Mouse (Mus musculus): Measurements from ENCODE around the gene Ap3b1. TPM values are rescaled to one million over a fixed set of nuclear protein-coding genes. Genes with fewer than 3 reads are reported as not detected.

The Ap3b1 gene
- polyA plus RNA-seq, 1 experiment from 2014 or later = 169 TPM

DNA sequence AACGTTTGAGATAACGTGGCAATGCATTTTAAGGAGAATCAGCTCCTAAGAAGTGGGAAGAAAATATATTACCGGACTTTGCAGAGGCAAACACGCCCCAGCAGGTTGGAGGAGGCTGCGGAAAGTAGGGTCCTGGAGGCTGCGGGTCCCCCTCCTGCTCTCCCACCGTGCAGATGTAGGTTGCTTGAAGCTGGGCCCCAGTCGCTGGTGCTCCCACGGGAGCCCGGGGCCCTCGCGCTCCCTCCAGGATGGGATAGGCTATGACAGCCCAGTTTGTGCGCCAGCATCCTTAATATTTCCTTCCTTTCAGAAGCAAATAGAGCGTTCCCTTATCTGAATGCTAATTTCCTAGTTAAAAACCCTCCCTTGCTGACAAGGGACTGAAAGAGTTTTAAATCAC is 236.5 kb downstream of the Ap3b1 start:
- WGBS (ENCODE audit: missing documents) = 10% methylated on average over 14 of the region's 14 CpGs
- H3K27ac ChIP-seq = no peak overlapping the region
- H3K36me3 ChIP-seq (ENCODE audit: inconsistent target) = no peaks in the 10 kb centered on the region
- H3K4me3 ChIP-seq (ENCODE audit: inconsistent target) = no peak overlapping the region
- no peaks in the 10 kb centered on the region for H3K79me2 ChIP-seq (ENCODE audit: inconsistent target)

DNA sequence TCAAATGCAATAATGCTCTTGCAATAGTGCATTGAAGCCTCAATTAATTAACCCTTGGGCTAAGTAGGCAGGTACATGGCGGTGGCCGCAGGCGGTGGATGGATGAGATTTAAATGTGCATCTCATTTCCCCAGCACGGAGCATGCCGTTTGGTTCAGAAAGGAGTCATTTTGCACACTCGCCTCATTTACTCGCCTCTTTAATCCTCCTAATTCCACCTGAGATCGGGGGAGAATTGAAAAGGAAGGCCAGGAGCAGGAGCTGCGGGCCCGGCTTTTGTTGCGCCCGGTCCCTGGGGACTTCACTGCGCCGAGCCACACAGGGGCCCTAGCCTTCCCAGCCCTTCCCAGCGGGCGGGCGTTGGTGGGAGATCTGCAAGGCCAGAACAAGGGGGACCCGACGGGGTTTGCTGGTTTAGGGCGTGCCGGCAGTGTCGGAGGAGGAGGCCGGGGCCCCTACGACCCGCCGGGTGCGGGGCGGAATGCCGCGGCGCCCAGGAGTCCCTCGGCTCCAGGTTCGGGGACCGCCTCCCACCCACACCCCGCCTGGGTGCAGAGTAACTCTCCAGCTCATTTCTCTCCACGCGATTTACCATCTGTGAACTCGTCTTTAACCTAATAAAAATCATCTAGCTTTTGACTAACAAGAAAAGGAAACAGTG is 237.1 kb downstream of the Ap3b1 start:
- H3K27ac ChIP-seq = no peak overlapping the region
- H3K36me3 ChIP-seq (ENCODE audit: inconsistent target) = no peaks in the 10 kb centered on the region
- H3K4me3 ChIP-seq (ENCODE audit: inconsistent target) = no peak overlapping the region
- WGBS (ENCODE audit: missing documents) = 6% methylated on average over 38 of the region's 38 CpGs
- no peaks in the 10 kb centered on the region for H3K79me2 ChIP-seq (ENCODE audit: inconsistent target)

GRCm38 (mm10) chr13:94596386-94597033 is 237.8 kb downstream of the Ap3b1 start:
- Histone ChIP-seq H3K36me3 (ENCODE audit: inconsistent target) (no peaks in the 10 kb centered on the region), H3K27ac (no peak overlapping the region), H3K79me2 (ENCODE audit: inconsistent target) (no peaks in the 10 kb centered on the region), H3K4me3 (ENCODE audit: inconsistent target) (no peak overlapping the region)
- WGBS (ENCODE audit: missing documents) = 8% methylated on average over 20 of the region's 20 CpGs

GRCm38 (mm10) chr13:94599718-94600117 is 241.0 kb downstream of the Ap3b1 start:
- Histone ChIP-seq H3K4me3 (ENCODE audit: inconsistent target) (no peak overlapping the region), H3K27ac (no peak overlapping the region), H3K79me2 (ENCODE audit: inconsistent target) (no peaks in the 10 kb centered on the region), H3K36me3 (ENCODE audit: inconsistent target) (no peaks in the 10 kb centered on the region)
- WGBS (ENCODE audit: missing documents) = 16% methylated on average over 8 of the region's 8 CpGs

DNA sequence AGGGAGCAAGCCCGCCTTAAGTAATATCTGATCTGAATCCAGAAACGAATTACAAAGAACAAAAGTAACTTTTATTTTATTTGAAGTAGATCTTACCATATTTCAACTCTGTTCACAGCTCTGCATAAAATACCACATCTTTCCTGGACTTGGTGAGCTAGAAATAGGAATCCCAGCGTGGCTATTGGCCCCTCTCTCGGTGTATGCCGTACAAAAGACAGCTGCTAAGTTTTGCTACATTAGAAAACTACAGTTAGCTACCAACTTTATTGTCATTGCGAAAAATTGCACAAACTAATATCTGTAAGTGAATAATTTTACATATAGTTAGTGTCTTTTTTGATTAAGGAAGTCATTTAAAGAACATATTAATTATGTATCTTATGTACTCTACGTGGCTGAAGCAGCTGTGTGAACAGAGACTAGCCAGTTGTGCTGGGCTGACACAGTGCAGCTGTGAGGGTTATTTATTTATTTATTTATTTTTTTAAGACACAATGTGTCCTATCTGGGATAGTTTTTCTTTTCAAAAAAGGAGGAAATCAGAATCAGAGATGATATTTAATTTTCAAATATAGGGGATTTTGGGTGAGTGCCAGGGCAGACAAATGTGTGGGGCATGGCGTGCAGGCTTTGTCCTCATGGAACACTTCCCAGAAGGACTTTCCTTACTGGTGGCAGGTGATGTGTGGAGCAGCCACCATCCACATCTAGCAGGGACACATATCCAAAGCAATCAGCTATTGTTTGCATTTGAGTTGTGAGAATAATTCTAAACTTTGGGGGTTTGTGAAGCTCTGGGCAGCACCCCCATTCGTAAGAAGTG is 248.5 kb downstream of the Ap3b1 start:
- H3K27ac ChIP-seq = no peak overlapping the region
- 90% methylated on average over 9 of the region's 9 CpGs for WGBS (ENCODE audit: missing documents)
- H3K4me3 ChIP-seq (ENCODE audit: inconsistent target) = no peak overlapping the region
- no peaks in the 10 kb centered on the region for H3K36me3 ChIP-seq (ENCODE audit: inconsistent target)
- H3K79me2 ChIP-seq (ENCODE audit: inconsistent target) = no peaks in the 10 kb centered on the region

GRCm38 (mm10) chr13:94607861-94608223 is 249.1 kb downstream of the Ap3b1 start:
- Histone ChIP-seq H3K36me3 (ENCODE audit: inconsistent target) (no peaks in the 10 kb centered on the region), H3K4me3 (ENCODE audit: inconsistent target) (no peak overlapping the region), H3K79me2 (ENCODE audit: inconsistent target) (no peaks in the 10 kb centered on the region), H3K27ac (no peak overlapping the region)
- 82% methylated on average over 7 of the region's 7 CpGs for WGBS (ENCODE audit: missing documents)

DNA sequence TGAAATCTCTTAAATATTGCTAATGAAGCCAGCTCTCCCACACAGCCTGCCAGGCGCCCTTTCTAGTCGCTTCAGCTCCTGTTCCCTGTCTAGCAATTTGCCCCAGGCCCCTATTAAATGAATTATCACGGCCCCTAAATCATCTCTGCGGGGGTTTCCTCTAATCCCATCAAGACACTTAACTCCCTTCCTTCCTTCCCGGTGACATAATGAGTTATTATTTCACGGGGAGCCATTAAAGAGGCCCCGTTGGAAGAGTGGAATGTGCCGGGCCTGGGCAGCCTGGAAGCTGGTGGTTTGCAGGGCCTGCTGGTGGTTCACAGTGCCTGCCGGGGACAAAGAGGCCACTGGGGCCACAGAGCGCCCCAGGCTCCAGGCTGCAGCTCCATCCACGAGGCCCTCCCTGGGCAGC is 249.7 kb downstream of the Ap3b1 start:
- Histone ChIP-seq H3K4me3 (ENCODE audit: inconsistent target) (no peak overlapping the region), H3K27ac (no peak overlapping the region), H3K36me3 (ENCODE audit: inconsistent target) (no peaks in the 10 kb centered on the region), H3K79me2 (ENCODE audit: inconsistent target) (no peaks in the 10 kb centered on the region)
- 62% methylated on average over 11 of the region's 11 CpGs for WGBS (ENCODE audit: missing documents)

GRCm38 (mm10) chr13:94608947-94609346 is 250.2 kb downstream of the Ap3b1 start:
- Histone ChIP-seq H3K79me2 (ENCODE audit: inconsistent target) (no peaks in the 10 kb centered on the region), H3K36me3 (ENCODE audit: inconsistent target) (no peaks in the 10 kb centered on the region), H3K27ac (no peak overlapping the region), H3K4me3 (ENCODE audit: inconsistent target) (no peak overlapping the region)
- 97% methylated on average over 9 of the region's 10 CpGs for WGBS (ENCODE audit: missing documents)

Other genes with a start within 250 kb of the Ap3b1 start
- 21.9 to 37.1 TPM (median 33.0 TPM) in 3 replicates for gene Scamp1, start 73.1 kb upstream of the Ap3b1 start, polyA plus RNA-seq (2018)